Mouse (Mus musculus) embryo, embryonic 11 days (tissue): ENCODE measurements at regions not wholly inside any gene's neighbourhood (a gene's known extent, or its start where the extent isn't known, plus 50 kb on each side); places are given as distances from the start of the nearest gene placed in this dataset.
A peak's percentile ranks its signal among the peaks of the same experiment; 100 is the strongest.

Experiments
- DNase-seq: peaks from one replicate; pipeline ENCODE4 v3.0.0-alpha.2; 2015

- peak; percentile 23 for DNase-seq
These were observed 362.6 kb downstream of the Rfpl4b start for GRCm38 (mm10) chr10:38458975-38459374.

- DNase-seq, result no peak
These were observed 363.2 kb downstream of the Rfpl4b start for GRCm38 (mm10) chr10:38458424-38458823.

GRCm38 (mm10) chr10:38456786-38457185 is 364.8 kb downstream of the Rfpl4b start:
- no peak for DNase-seq

- no peak for DNase-seq
These were observed 372.3 kb downstream of the Rfpl4b start for GRCm38 (mm10) chr10:38449263-38449662.

- DNase-seq, result no peak
These were observed 373.9 kb downstream of the Rfpl4b start for GRCm38 (mm10) chr10:38447706-38448105.

- peak; percentile 41 for DNase-seq
These were observed 374.3 kb downstream of the Rfpl4b start for GRCm38 (mm10) chr10:38447256-38447655.

GRCm38 (mm10) chr10:38439286-38439685 is 382.3 kb downstream of the Rfpl4b start:
- DNase-seq, result no peak

GRCm38 (mm10) chr10:38436907-38437306 is 384.7 kb downstream of the Rfpl4b start:
- DNase-seq, result no peak

GRCm38 (mm10) chr10:38421541-38421940 is 400.0 kb downstream of the Rfpl4b start:
- DNase-seq, result no peak

GRCm38 (mm10) chr10:38419771-38420170 is 401.8 kb downstream of the Rfpl4b start:
- no peak for DNase-seq

GRCm38 (mm10) chr10:38383161-38383560 is 438.4 kb downstream of the Rfpl4b start:
- no peak for DNase-seq

GRCm38 (mm10) chr10:38381873-38382296 is 439.7 kb downstream of the Rfpl4b start:
- DNase-seq, result no peak

GRCm38 (mm10) chr10:38380388-38380787 is 441.2 kb downstream of the Rfpl4b start:
- DNase-seq, result no peak

GRCm38 (mm10) chr10:38366776-38367175 is 454.8 kb downstream of the Rfpl4b start:
- no peak for DNase-seq

- no peak for DNase-seq
These were observed 456.7 kb downstream of the Rfpl4b start for GRCm38 (mm10) chr10:38364876-38365275.

GRCm38 (mm10) chr10:38357539-38358232 is 463.9 kb downstream of the Rfpl4b start:
- DNase-seq, result peak; percentile 53

- no peak for DNase-seq
These were observed 467.6 kb downstream of the Rfpl4b start for GRCm38 (mm10) chr10:38353973-38354372.

- DNase-seq, result no peak
These were observed 468.1 kb downstream of the Rfpl4b start for GRCm38 (mm10) chr10:38353526-38353925.

- DNase-seq, result peak; percentile 14
These were observed 474.6 kb downstream of the Rfpl4b start for GRCm38 (mm10) chr10:38347029-38347428.

GRCm38 (mm10) chr10:38340406-38341175 is 481.0 kb downstream of the Rfpl4b start:
- peak; percentile 22 for DNase-seq

GRCm38 (mm10) chr10:38308716-38309392 is 512.7 kb downstream of the Rfpl4b start:
- DNase-seq, result peak; percentile 9

- peak; percentile 7 for DNase-seq
These were observed 525.9 kb downstream of the Rfpl4b start for GRCm38 (mm10) chr10:38295724-38296123.

GRCm38 (mm10) chr10:38288689-38289283 is 532.8 kb downstream of the Rfpl4b start:
- peak; percentile 11 for DNase-seq
